Mouse (Mus musculus) ES-E14 (cell line): Measurements from ENCODE around the gene Neu1. TPM values are rescaled to one million over a fixed set of nuclear protein-coding genes. Genes with fewer than 3 reads are reported as not detected.

ENCODE experiments used
- DNase-seq: peaks from one replicate; pipeline ENCODE4 v3.0.0-alpha.2; 2013; ENCODE audit warnings: low read depth, low spot score
- H3K27ac ChIP-seq: 2 replicates; pipeline ENCODE4 v1.5.1; 2012; ENCODE audit warnings: low read depth, mild to moderate bottlenecking, low read length, moderate library complexity, mixed read lengths; ENCODE audit not compliant: poor library complexity, insufficient read depth, severe bottlenecking
- H3K36me3 ChIP-seq: 2 replicates; pipeline ENCODE4 v1.6.1; 2012; ENCODE audit warnings: mild to moderate bottlenecking, low read length, moderate library complexity, mixed read lengths; ENCODE audit not compliant: control insufficient read depth, poor library complexity, insufficient read depth, severe bottlenecking
- H3K4me1 ChIP-seq, 2 experiments: fragments of 150-350 bp in 1 of 2; sonication (generic) in 1 of 2; 2 replicates each; pipeline ENCODE4 v1.6.1; 2012; ENCODE audit warnings: low read length in 2 of 2, mild to moderate bottlenecking in 1 of 2, mixed read lengths in 1 of 2; ENCODE audit not compliant: control insufficient read depth in 2 of 2, insufficient read depth in 2 of 2, poor library complexity in 1 of 2
- H3K4me3 ChIP-seq, 2 experiments: fragments of 150-350 bp in 1 of 2; sonication (generic) in 1 of 2; 2 replicates each; pipeline ENCODE4 v1.5.1; 2012; ENCODE audit warnings: low read length in 2 of 2, low read depth in 1 of 2, mild to moderate bottlenecking in 1 of 2, mixed read lengths in 1 of 2; ENCODE audit not compliant: insufficient read depth in 1 of 2, poor library complexity in 1 of 2, severe bottlenecking in 1 of 2
- H3K9ac ChIP-seq: 2 replicates; pipeline ENCODE4 v1.6.1; 2012; ENCODE audit warnings: low read depth, mild to moderate bottlenecking, low read length, mixed read lengths; ENCODE audit not compliant: poor library complexity, insufficient read depth, severe bottlenecking
- H3K9me3 ChIP-seq: fragments of 150-350 bp; sonication (generic); 2 replicates; pipeline ENCODE4 v1.6.1; 2012; ENCODE audit warnings: low read depth, mild to moderate bottlenecking, low read length; ENCODE audit not compliant: control insufficient read depth, insufficient read depth
- CHD2 ChIP-seq: IDR thresholded peaks from 2 replicates; pipeline ENCODE4 v1.6.1; 2014; ENCODE audit warnings: mild to moderate bottlenecking, low read depth, low read length, inconsistent platforms
- HCFC1 ChIP-seq: IDR thresholded peaks from 2 replicates; pipeline ENCODE4 v1.6.1; 2012; ENCODE audit warnings: low read length, inconsistent platforms, borderline replicate concordance; ENCODE audit not compliant: insufficient read depth
- MAFK ChIP-seq: IDR thresholded peaks from 2 replicates; pipeline ENCODE4 v1.6.1; 2014; ENCODE audit warnings: mild to moderate bottlenecking, low read depth, low read length, inconsistent platforms; ENCODE audit not compliant: insufficient read depth
- ZC3H11A ChIP-seq: IDR thresholded peaks from 2 replicates; pipeline ENCODE4 v1.6.1; 2012; ENCODE audit warnings: low read depth, mild to moderate bottlenecking, inconsistent platforms, low read length, borderline replicate concordance
- ZNF384 ChIP-seq: IDR thresholded peaks from 2 replicates; pipeline ENCODE4 v1.6.1; 2012; ENCODE audit warnings: low read depth, low read length, inconsistent platforms
- in situ Hi-C, 2 experiments: fragments of 600-800 bp; cut with MboI; formaldehyde crosslinking; loops; one replicate each; pipeline ENCODE4 v1.15.1; 2025; ENCODE audit warnings: low sequenced_read_pairs in 2 of 2, inconsistent platforms in 1 of 2; ENCODE audit not compliant: unreplicated experiment in 2 of 2
- total RNA-seq: library from RNA; depleted of rRNA; stranded (reverse); fragments of 300-350 nt; gene quantifications from 2 replicates; pipeline ENCODE4 v1.2.3, GENCODE M21; 2012

The Neu1 gene
- total RNA-seq, 1 experiment, result 24.0 TPM

DNA sequence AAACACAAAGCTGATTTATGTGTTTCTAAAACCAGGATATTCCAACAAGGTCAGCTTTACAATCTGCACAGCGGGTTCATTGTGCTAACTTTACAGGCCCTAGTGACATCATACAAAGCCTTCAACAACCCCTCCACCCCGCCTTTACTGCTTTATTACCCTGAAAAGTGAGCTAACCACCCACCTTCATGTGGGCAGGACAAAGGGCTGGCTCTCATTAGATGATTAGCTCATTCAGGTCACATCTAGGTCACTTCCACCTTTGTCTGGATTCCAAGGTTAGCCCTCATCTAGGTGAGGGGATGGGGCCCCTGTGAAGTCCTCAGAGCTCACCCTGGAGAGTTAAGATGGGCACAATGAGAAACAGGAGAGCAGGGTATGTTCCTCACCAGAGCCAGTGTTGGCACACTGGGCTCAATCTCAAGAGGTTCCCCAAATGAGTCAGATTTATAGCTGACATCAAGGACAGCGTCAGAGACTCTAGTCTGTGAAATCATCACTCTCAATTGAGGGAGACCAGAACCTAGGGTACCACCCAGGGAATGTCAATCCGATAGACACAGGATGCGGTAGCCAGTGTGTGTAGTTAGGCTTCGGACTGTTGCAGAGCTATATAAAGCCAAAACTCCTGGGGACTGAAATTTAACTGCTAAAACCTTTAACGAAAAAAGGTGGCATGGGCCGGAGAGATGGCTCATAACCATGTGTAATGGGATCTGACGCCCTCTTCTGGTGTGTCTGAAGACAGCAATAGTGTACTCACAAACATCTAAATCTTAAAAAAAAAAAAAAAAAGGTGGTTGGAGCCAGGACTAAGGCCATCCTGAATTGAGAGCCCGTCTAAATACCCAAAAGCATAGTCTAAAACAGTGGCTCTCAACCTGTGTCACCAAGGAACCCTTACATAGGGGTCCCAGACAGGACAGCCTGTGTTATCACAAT is 19.7 kb downstream of the Neu1 start:
- Histone ChIP-seq H3K9me3 (no peaks in the 10 kb centered on the region), H3K4me1 (no peaks in the 10 kb centered on the region), H3K36me3 (peaks cover 27% of the 10 kb centered on the region), H3K27ac (peak overlapping the region; percentile 96), H3K9ac (peak overlapping the region; percentile 100), H3K4me3 (peak overlapping the region; percentile 75 to 97)
- in situ Hi-C loops, result no loop called here
- DNase-seq, result no peak
- TF ChIP-seq ZNF384 (peak; percentile 65; the same call in 1 of the 2 replicates), ZC3H11A (no peak)

GRCm38 (mm10) chr17:34951636-34952377 is 20.8 kb downstream of the Neu1 start:
- Histone ChIP-seq H3K9ac (peak overlapping the region; percentile 100), H3K9me3 (no peaks in the 10 kb centered on the region), H3K36me3 (peaks cover 27% of the 10 kb centered on the region), H3K4me1 (no peaks in the 10 kb centered on the region), H3K4me3 (peak overlapping the region; percentile 75 to 97), H3K27ac (peak overlapping the region; percentile 96)
- TF ChIP-seq ZNF384, result no peak
- peak; percentile 25; the same call in 1 of the 2 replicates for TF ChIP-seq HCFC1
- in situ Hi-C loops, result no loop called here
- DNase-seq, result no peak

DNA sequence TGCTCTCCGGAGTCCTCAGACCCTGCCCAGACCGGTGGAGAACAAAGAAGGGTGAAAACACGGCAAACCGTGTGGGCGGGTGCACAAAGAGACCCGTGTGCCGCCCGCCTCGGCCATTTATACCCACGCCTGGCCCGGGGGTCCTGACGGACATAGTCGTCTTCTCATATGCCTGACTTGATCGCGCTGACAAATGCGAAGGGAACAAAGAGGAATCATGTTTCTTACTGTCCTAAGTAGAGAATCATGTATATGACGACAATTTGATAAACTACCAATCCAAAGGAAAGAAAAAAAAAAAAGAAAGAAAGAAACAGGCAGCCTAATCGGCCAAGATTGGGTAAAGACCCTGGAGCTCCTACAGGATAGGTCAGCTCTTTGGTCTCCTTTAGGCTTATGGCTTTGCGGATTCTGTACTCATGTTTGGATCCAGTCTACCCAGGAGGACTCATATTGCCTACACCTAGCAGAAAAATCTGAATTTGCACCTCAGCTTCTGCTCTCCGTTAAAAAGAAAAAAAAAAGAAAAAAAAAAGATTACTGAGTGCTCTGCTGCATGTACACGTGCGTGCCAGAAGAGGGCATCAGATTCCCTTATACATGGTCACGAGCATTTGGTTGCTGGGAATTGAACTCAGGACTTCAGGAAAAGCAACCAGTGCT is 21.5 kb downstream of the Neu1 start:
- Histone ChIP-seq H3K4me3 (peak overlapping the region; percentile 75 to 97), H3K9ac (peak overlapping the region; percentile 100), H3K27ac (peak overlapping the region; percentile 96), H3K36me3 (peaks cover 27% of the 10 kb centered on the region), H3K9me3 (no peaks in the 10 kb centered on the region), H3K4me1 (no peaks in the 10 kb centered on the region)
- in situ Hi-C loops, result no loop called here
- no peak for DNase-seq
- TF ChIP-seq ZNF384, result peak; percentile 90
- TF ChIP-seq MAFK, result no peak
- TF ChIP-seq ZC3H11A, result no peak
- peak; percentile 37; the same call in 1 of the 2 replicates for TF ChIP-seq HCFC1
- no peak for TF ChIP-seq CHD2

DNA sequence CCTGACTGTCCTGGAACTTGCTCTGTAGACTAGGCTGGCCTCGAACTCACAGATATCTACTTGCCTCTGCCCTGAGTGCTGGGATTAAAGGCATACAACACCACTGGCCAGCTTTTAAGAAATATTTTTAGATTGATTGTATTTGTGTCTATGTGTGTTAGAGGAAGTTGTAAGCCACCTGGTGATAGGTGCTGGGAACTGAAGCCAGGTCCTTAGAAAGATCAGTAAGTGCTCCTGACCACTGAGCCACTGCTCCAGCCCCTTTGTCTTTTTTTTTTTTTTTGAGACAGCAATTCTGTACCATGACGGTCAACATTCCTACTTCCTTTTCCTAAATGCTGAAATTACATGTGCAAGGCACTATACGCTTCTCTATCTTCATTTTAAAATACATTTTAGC is 22.2 kb downstream of the Neu1 start:
- Histone ChIP-seq H3K9me3 (no peaks in the 10 kb centered on the region), H3K27ac (peak overlapping the region; percentile 96; the same call in 1 of the 2 replicates), H3K36me3 (peaks cover 27% of the 10 kb centered on the region), H3K4me3 (peak overlapping the region; percentile 75 to 97; a peak in 3 of 4 replicates), H3K9ac (peak overlapping the region; percentile 100; the same call in 1 of the 2 replicates), H3K4me1 (no peaks in the 10 kb centered on the region)
- no peak for DNase-seq
- in situ Hi-C loops, result no loop called here
- TF ChIP-seq CHD2 (no peak), ZNF384 (no peak), MAFK (no peak), HCFC1 (no peak), ZC3H11A (no peak)
